Mouse (Mus musculus): Measurements from ENCODE around the gene Epc2. TPM values are rescaled to one million over a fixed set of nuclear protein-coding genes. Genes with fewer than 3 reads are reported as not detected.

The Epc2 gene
- 8.6 and 9.0 TPM in 2 replicates for polyA plus RNA-seq (2015; fragmentation: Nextera tagmentation; extraction: Ambion mirVana)

DNA sequence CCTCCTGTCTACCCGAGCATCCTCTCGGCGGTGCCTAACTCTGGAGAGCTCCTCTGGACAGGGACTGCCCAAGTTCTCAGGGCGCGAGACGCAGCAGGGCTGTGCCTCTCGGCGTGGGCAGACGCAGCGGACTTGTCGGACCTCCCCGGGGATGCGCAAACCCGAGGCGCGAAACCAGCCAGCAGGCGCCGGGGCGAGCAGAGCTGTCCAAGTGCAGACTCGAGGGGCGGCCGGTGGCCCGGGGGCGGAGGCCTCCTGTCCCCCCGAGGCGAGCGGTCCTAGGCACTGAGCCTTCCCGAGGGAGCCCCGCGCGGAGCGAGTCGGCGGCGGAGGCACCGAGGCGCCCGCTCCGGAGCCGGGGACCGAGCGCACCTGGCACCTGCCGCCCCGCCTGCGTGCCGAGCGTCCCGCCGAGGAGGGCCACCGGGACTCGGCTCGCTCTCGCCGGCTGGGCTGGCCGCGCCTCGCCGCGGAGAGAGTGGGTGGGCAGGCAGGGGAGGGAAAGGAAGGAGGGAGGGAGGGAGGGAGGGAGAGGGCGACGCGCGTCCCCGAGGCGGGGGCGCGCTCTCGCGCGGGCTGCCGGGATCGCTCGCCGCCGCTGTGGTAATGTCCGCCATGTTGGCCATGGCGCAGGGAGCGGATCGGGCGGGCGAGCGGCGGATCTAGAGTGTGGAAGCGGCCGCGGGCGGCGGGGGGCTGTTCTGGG lies at the start of gene Epc2:
Gene Epc2 (plus strand): TSS at position 556 of the 706 bp plus-strand sequence.
- H3K9ac ChIP-seq (ENCODE audit: low read depth, low read length): peak within 1 kb of the TSS; percentile 96
- peak within 1 kb of the TSS; percentile 94 for H3K4me2 ChIP-seq (ENCODE audit: low read length)
- whole genome bisulfite sequencing: under 1% methylated on average over 30 of the region's 88 CpGs
- peak; percentile 83 for ATAC-seq
- H3K4me3 ChIP-seq (ENCODE audit: low read length): peak within 1 kb of the TSS; percentile 78
- H3K4me1 ChIP-seq (ENCODE audit: control insufficient read depth, insufficient read depth, low read depth, low read length): peaks cover 12% of the 10 kb centered on the region
- H3K27me3 ChIP-seq (replicated peaks; ENCODE audit: control insufficient read depth, insufficient read depth, low read length): no peaks in the 10 kb centered on the region
- no peaks in the 10 kb centered on the region for H3K9me3 ChIP-seq (ENCODE audit: control insufficient read depth, low read length)
- peak within 1 kb of the TSS; percentile 100 for H3K27ac ChIP-seq (ENCODE audit: low read depth, low read length)
- H3K36me3 ChIP-seq (ENCODE audit: control insufficient read depth, insufficient read depth, low read length): no peaks in the 10 kb centered on the region

DNA sequence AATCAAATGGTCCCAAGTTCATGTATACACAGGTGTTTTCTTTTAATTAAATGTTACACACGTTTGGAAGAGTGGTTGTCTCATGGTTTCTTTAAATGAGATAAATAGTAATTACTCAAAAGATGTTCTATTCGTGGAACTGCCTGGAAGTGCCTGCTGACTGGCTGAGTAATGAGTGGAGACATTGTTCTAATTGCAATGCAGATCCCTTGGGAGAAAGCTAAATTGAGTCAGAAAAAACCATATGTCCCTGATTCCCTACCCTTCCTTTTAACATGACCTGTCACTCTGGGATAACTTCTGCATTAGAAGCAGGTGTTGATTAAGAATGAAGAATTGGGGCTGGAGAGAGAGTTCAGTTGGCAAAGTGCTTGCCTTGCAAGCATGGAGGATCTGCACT lies 45.3 kb upstream of the Epc2 start:
- Histone ChIP-seq H3K36me3 (ENCODE audit: control insufficient read depth, insufficient read depth, low read length) (no peaks in the 10 kb centered on the region), H3K4me1 (ENCODE audit: control insufficient read depth, insufficient read depth, low read depth, low read length) (no peaks in the 10 kb centered on the region), H3K27me3 (replicated peaks; ENCODE audit: control insufficient read depth, insufficient read depth, low read length) (no peaks in the 10 kb centered on the region), H3K4me2 (ENCODE audit: low read length) (no peak overlapping the region), H3K27ac (ENCODE audit: low read depth, low read length) (no peak overlapping the region), H3K4me3 (ENCODE audit: low read length) (no peak overlapping the region), H3K9me3 (ENCODE audit: control insufficient read depth, low read length) (no peaks in the 10 kb centered on the region), H3K9ac (ENCODE audit: low read depth, low read length) (no peak overlapping the region)
- WGBS: 28% methylated on average over 2 of the region's 2 CpGs
- no peak for ATAC-seq

DNA sequence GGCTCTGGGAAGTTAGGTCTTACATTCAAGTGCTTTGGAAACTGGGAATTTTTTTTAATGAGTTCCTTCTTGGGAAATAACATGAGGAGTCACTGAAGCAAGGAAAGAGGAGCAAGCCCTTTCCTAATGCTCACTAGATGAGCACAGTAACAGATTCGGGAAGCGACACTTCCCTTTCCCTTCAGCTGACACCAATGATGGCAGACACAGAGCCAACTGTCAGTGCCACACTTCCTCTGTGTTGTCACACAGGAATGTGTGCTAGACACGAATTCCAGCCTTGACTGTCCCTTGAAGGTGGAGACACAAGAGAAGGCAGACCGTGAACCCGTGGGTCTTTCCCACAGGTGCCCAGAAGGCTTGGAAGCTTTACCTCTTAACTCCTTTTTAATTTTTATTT lies 39.6 kb upstream of the Epc2 start:
- Histone ChIP-seq H3K27ac (ENCODE audit: low read depth, low read length) (no peak overlapping the region), H3K9me3 (ENCODE audit: control insufficient read depth, low read length) (no peaks in the 10 kb centered on the region), H3K27me3 (replicated peaks; ENCODE audit: control insufficient read depth, insufficient read depth, low read length) (no peaks in the 10 kb centered on the region), H3K4me3 (ENCODE audit: low read length) (no peak overlapping the region), H3K36me3 (ENCODE audit: control insufficient read depth, insufficient read depth, low read length) (no peaks in the 10 kb centered on the region), H3K4me2 (ENCODE audit: low read length) (no peak overlapping the region), H3K9ac (ENCODE audit: low read depth, low read length) (no peak overlapping the region), H3K4me1 (ENCODE audit: control insufficient read depth, insufficient read depth, low read depth, low read length) (no peaks in the 10 kb centered on the region)
- WGBS: 86% methylated on average over 5 of the region's 5 CpGs
- ATAC-seq: no peak

DNA sequence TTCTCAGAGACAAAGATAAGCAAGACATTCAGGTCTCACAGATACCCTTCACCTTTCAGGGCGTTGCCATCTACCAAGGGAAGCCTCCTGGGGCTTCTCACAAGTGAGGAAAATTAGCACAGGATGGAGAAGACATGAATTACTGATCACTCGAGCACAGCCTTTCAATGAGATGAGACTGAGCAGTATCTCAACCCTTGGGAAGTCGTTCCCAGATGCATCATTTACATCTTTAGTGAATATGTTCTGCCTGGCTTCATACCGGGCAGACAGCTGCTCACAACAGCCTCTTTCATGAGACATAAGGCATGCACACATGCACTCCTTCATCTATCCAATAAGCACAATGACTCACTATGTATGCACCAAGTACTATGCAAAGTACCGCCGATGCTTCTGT lies 38.7 kb upstream of the Epc2 start:
- ATAC-seq: peak; percentile 80
- Histone ChIP-seq H3K27me3 (replicated peaks; ENCODE audit: control insufficient read depth, insufficient read depth, low read length) (no peaks in the 10 kb centered on the region), H3K9me3 (ENCODE audit: control insufficient read depth, low read length) (no peaks in the 10 kb centered on the region), H3K4me2 (ENCODE audit: low read length) (no peak overlapping the region), H3K4me3 (ENCODE audit: low read length) (no peak overlapping the region), H3K36me3 (ENCODE audit: control insufficient read depth, insufficient read depth, low read length) (no peaks in the 10 kb centered on the region), H3K9ac (ENCODE audit: low read depth, low read length) (no peak overlapping the region), H3K27ac (ENCODE audit: low read depth, low read length) (no peak overlapping the region), H3K4me1 (ENCODE audit: control insufficient read depth, insufficient read depth, low read depth, low read length) (no peaks in the 10 kb centered on the region)
- WGBS: 46% methylated on average over 6 of the region's 6 CpGs

DNA sequence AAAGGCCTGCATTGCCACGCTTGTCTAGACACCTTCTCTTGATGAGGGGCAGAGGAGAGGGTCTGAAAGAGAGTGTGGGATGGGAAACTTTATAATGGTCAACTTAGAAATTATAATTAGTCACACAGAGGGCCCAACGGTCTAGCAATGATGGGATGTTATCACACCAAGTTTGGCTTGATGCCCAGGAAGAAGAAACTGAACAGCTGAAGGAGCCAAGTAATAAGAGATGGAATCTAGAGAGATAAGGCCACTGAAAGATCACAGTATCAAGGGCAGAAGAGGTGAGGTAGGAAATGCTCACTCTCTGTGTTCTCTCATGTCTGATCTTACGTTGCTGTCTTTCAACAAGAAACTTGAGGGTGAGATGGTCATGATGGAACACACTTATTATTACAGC lies 35.4 kb upstream of the Epc2 start:
- no peak overlapping the region for H3K4me3 ChIP-seq (ENCODE audit: low read length)
- H3K27me3 ChIP-seq (replicated peaks; ENCODE audit: control insufficient read depth, insufficient read depth, low read length): no peaks in the 10 kb centered on the region
- H3K36me3 ChIP-seq (ENCODE audit: control insufficient read depth, insufficient read depth, low read length): no peaks in the 10 kb centered on the region
- ATAC-seq: no peak
- H3K9ac ChIP-seq (ENCODE audit: low read depth, low read length): no peak overlapping the region
- no peaks in the 10 kb centered on the region for H3K9me3 ChIP-seq (ENCODE audit: control insufficient read depth, low read length)
- H3K27ac ChIP-seq (ENCODE audit: low read depth, low read length): no peak overlapping the region
- WGBS: 69% methylated on average over 3 of the region's 3 CpGs
- H3K4me2 ChIP-seq (ENCODE audit: low read length): no peak overlapping the region
- H3K4me1 ChIP-seq (ENCODE audit: control insufficient read depth, insufficient read depth, low read depth, low read length): no peaks in the 10 kb centered on the region

DNA sequence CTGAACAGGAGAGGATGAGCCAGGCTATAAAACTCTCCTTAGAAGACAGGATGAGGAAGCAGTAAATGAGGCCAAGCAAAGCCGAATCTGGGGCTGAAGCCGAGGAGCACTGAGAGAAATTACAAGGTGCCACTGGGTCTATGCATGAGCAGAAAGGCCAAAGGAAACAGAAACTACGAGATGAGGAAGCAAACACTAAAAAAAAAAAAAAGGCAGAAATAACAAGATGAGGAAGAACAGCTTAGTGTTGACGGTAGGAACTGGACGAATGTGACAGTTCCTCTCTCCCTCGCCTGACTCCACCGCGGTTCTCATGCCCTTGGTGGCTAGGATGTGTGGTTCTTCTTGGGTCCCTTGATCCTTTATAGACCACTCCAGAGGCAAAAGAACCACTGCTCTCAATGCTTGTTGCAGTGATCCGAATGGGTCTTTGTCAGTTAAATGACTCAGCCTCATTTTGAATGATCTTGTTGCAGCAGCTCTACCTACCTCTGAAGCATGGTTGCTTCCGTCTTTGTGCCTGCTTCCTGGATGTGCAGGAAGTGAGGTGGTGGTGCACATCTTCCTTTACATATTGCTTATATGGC lies 34.2 kb upstream of the Epc2 start:
- H3K4me3 ChIP-seq (ENCODE audit: low read length): no peak overlapping the region
- H3K36me3 ChIP-seq (ENCODE audit: control insufficient read depth, insufficient read depth, low read length): no peaks in the 10 kb centered on the region
- no peak overlapping the region for H3K27ac ChIP-seq (ENCODE audit: low read depth, low read length)
- WGBS: 88% methylated on average over 10 of the region's 10 CpGs
- H3K9me3 ChIP-seq (ENCODE audit: control insufficient read depth, low read length): no peaks in the 10 kb centered on the region
- no peak overlapping the region for H3K9ac ChIP-seq (ENCODE audit: low read depth, low read length)
- no peak overlapping the region for H3K4me2 ChIP-seq (ENCODE audit: low read length)
- H3K27me3 ChIP-seq (replicated peaks; ENCODE audit: control insufficient read depth, insufficient read depth, low read length): no peaks in the 10 kb centered on the region
- ATAC-seq: no peak
- H3K4me1 ChIP-seq (ENCODE audit: control insufficient read depth, insufficient read depth, low read depth, low read length): no peaks in the 10 kb centered on the region

DNA sequence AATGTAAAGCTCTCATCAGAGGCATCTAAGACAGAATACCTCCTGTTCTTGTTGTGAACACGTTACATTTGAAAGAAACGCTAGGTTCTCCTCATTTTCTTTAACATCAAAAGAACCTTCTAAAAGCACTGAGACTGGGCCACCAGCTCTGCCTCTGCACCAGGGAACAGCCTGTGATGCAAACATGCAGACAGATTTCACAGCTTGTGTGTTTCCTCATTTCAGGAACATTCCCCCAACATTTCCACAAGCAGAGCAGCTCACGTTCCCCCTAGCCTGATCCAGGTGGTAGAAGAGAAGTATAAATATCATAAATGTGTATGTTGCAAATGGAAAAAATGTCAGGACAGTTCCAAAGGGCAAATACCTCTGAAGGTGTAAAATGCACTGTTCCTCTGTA lies 30.9 kb upstream of the Epc2 start:
- H3K27ac ChIP-seq (ENCODE audit: low read depth, low read length): no peak overlapping the region

DNA sequence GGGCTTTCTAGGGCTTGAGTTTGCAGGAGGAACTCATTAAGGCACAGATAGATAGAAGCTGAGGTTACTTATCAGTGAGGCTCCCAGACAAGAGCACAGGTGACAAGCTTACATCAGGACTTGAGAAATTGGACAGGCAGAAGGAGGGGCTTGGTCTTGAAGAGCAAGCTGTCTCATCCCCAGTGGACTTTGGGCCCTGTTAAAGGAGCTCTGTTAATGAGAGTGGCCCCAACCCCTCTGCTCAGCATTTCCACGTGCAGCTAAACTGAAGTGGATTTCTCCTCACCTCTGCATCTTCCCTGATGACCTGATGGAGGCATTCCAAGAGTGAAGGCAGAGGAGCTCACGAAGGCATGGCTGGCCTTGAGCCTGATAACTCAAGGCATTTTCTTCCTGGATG lies 27.4 kb upstream of the Epc2 start:
- no peaks in the 10 kb centered on the region for H3K36me3 ChIP-seq (ENCODE audit: control insufficient read depth, insufficient read depth, low read length)
- ATAC-seq: no peak
- H3K4me2 ChIP-seq (ENCODE audit: low read length): no peak overlapping the region
- H3K4me3 ChIP-seq (ENCODE audit: low read length): no peak overlapping the region
- H3K9me3 ChIP-seq (ENCODE audit: control insufficient read depth, low read length): no peaks in the 10 kb centered on the region
- H3K4me1 ChIP-seq (ENCODE audit: control insufficient read depth, insufficient read depth, low read depth, low read length): no peaks in the 10 kb centered on the region
- no peak overlapping the region for H3K9ac ChIP-seq (ENCODE audit: low read depth, low read length)
- H3K27me3 ChIP-seq (replicated peaks; ENCODE audit: control insufficient read depth, insufficient read depth, low read length): no peaks in the 10 kb centered on the region
- 75% methylated on average over 2 of the region's 2 CpGs for WGBS
- no peak overlapping the region for H3K27ac ChIP-seq (ENCODE audit: low read depth, low read length)

More for the DNA sequence above, 30.9 kb upstream of the Epc2 start:
- Histone ChIP-seq H3K4me2 (ENCODE audit: low read length) (no peak overlapping the region), H3K36me3 (ENCODE audit: control insufficient read depth, insufficient read depth, low read length) (no peaks in the 10 kb centered on the region), H3K9me3 (ENCODE audit: control insufficient read depth, low read length) (no peaks in the 10 kb centered on the region), H3K4me1 (ENCODE audit: control insufficient read depth, insufficient read depth, low read depth, low read length) (no peaks in the 10 kb centered on the region), H3K27me3 (replicated peaks; ENCODE audit: control insufficient read depth, insufficient read depth, low read length) (no peaks in the 10 kb centered on the region), H3K9ac (ENCODE audit: low read depth, low read length) (no peak overlapping the region), H3K4me3 (ENCODE audit: low read length) (no peak overlapping the region)
- no peak for ATAC-seq
- WGBS: 94% methylated on average over 3 of the region's 3 CpGs

DNA sequence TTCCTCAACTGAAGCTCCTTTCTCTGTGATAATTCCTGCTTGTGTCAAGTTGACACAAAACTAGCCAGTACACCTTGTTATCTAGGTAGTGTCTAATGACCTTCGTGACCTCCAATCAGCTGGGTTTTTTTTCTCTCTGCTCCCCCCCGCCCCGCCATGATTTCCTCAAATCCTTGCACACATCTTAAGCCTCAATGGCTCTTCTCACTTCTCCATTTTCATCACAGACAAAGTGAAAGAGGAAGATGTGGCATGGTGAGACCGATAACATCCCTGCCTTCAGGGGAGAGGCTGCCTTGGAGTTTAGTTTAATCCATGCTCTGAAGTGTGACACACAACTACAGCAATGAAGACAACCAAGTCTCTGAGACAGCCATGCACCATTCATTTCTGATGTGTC lies 26.5 kb upstream of the Epc2 start:
- Histone ChIP-seq H3K9me3 (ENCODE audit: control insufficient read depth, low read length) (no peaks in the 10 kb centered on the region), H3K27ac (ENCODE audit: low read depth, low read length) (no peak overlapping the region), H3K27me3 (replicated peaks; ENCODE audit: control insufficient read depth, insufficient read depth, low read length) (no peaks in the 10 kb centered on the region), H3K9ac (ENCODE audit: low read depth, low read length) (no peak overlapping the region), H3K4me1 (ENCODE audit: control insufficient read depth, insufficient read depth, low read depth, low read length) (no peaks in the 10 kb centered on the region), H3K4me2 (ENCODE audit: low read length) (no peak overlapping the region), H3K4me3 (ENCODE audit: low read length) (no peak overlapping the region), H3K36me3 (ENCODE audit: control insufficient read depth, insufficient read depth, low read length) (no peaks in the 10 kb centered on the region)
- WGBS: 99% methylated on average over 4 of the region's 4 CpGs
- no peak for ATAC-seq
